Mouse (Mus musculus): Measurements from ENCODE around the gene Rer1. TPM values are rescaled to one million over a fixed set of nuclear protein-coding genes. Genes with fewer than 3 reads are reported as not detected.

Gene Rer1
- total RNA-seq, 2 experiments from 2014 or later: 43.6 to 48.6 TPM

DNA sequence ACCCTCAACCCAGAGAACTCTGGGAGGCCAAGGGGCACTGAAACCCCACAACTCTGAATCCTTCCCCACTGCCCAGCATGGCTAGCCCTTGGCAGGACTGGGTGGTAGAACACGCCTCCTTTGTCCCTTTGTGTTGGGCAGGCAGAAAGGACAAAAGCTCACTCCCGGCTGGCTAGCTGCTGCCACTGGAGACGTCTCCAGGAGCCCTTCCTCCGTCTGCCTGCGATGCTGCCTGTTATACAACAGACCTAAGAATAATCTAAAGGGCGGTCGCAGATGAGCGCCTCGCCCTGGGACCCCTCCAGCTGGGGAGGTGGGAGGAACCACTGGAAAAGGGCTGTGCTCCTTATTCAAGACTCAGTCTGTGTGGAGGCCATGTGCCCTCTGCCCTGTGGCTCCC, 46.0 kb downstream of the Rer1 start:
- ATAC-seq (replicated peaks; ENCODE audit: low FRiP score, poor library complexity, severe bottlenecking): no peak

DNA sequence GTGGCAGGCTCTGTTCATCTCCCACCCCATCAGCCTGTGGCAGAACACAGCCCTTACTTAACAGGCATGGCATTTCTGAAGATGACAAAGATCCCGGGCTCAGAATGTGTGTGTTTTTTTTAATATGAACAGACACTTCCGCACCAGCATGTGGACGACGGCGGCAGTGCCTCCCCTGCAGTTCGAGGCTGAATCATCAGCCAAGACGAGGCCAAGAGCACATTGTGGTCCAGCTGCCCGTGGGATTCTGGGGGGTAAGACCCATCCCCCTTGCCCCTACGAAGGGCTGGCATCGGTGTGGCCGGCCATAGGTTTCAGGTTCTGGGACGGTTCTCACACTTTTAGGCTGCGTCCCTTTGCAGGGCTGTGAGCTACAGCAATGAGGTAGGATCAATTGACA, 51.4 kb downstream of the Rer1 start:
- ATAC-seq (replicated peaks; ENCODE audit: low FRiP score, poor library complexity, severe bottlenecking): no peak

DNA sequence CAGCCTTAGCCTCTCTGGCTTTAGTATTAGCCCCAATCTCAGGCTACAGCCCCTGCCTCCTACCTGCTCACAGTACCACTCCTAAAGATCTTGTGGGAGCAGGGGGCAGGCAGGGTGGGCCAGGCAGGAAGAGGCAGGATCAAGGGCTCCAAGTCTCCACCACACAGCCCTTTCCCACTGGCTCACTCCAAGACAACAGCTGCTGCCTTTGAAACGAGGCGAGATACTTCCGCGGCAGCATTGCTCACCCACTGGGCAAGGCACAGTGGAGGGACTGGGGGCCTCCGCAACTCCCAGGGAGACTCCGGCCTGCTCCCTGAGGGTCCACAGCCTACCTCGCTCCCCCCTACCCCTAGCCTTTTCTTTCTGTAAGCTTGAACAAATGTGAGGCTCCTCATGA, 52.0 kb downstream of the Rer1 start:
- no peak for ATAC-seq (replicated peaks; ENCODE audit: low FRiP score, poor library complexity, severe bottlenecking)

DNA sequence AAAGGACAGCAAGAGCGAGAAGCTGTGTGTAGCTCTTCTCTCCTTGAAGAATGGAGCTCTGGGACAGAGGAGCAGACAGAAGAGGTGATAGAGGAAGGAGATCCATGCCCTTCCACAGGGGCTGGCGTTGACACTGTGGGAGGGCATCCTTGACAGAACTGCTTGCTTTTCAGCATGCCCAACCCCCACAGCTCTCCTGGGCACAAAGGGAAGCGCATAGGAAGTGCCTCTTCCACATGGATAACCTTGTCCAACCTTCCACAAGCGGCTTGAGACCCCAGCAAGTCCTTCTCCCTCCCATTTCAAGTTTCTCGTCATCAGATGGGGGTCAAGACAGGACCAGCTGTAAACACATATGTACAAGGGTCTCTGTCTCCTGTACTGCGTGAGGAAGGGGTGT, 53.1 kb downstream of the Rer1 start:
- no peak for ATAC-seq (replicated peaks; ENCODE audit: low FRiP score, poor library complexity, severe bottlenecking)

DNA sequence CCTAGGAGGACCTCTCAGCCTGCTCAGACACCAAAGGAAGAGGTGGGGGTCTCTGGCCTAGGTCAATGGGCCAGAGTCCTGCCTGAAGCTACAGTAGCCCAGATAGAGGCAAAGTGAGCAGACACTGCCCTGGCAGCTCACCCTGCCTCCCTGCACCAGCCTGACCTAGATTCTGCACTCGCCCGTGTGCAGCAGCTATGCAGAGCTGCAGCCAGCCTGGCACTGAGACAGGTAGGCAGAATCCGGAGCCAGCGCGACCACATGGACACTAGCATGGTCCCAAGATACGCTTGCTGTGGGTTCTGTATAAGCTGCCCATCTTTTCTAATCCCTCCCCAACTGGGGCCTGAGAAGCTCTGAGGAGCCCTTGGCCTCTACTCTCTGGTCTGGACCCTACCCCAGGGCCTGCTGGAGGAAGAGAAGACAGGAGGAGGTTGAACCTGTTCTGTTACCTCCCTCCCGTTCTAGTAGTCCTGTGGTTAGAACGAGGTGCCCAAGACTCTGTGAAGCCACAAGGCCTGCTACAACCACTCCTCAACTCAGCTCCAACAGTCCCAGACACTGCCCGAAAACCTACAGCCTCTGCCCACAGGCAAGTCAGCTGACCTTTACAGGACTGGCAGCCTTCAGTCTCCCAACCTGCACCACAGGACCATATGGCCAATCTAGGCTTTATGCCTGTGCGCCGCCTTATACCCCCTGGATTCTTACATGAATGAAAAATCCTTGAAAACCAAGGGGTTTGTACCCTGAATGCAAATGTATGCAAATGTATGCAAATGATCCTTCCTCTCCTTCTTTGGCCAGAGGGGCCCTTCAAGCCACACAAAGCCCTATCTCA, 61.8 kb downstream of the Rer1 start:
- ATAC-seq (replicated peaks; ENCODE audit: low FRiP score, poor library complexity, severe bottlenecking): no peak

Other genes with a start within 250 kb of the Rer1 start
- gene Ttc34, start 248.9 kb downstream of the Rer1 start, total RNA-seq (2015; ENCODE audit: low replicate concordance): not detected in 2 replicates
- not detected in 2 replicates for gene Ttc34, start 248.9 kb downstream of the Rer1 start, total RNA-seq (2017; ENCODE audit: low replicate concordance)
- gene Mmel1, start 216.8 kb downstream of the Rer1 start, total RNA-seq (2015; ENCODE audit: low replicate concordance): 5.9 and 10.1 TPM in 2 replicates
- 6.4 and 14.4 TPM in 2 replicates for gene Mmel1, start 216.8 kb downstream of the Rer1 start, total RNA-seq (2017; ENCODE audit: low replicate concordance)
- 2.5 and 13.7 TPM in 2 replicates for gene Fam213b, start 187.2 kb downstream of the Rer1 start, total RNA-seq (2015; ENCODE audit: low replicate concordance)
- gene Fam213b, start 187.2 kb downstream of the Rer1 start, total RNA-seq (2017; ENCODE audit: low replicate concordance): 6.1 and 13.0 TPM in 2 replicates
- gene Tnfrsf14, start 157.8 kb downstream of the Rer1 start, total RNA-seq (2015; ENCODE audit: low replicate concordance): 845 and 899 TPM in 2 replicates
- gene Tnfrsf14, start 157.8 kb downstream of the Rer1 start, total RNA-seq (2017; ENCODE audit: low replicate concordance): 775 and 1,097 TPM in 2 replicates
- gene Hes5, start 125.5 kb downstream of the Rer1 start, total RNA-seq (2015; ENCODE audit: low replicate concordance): not detected in 2 replicates
- gene Hes5, start 125.5 kb downstream of the Rer1 start, total RNA-seq (2017; ENCODE audit: low replicate concordance): not detected in 2 replicates
- 61.3 and 78.0 TPM in 2 replicates for gene Pank4, start 122.3 kb downstream of the Rer1 start, total RNA-seq (2015; ENCODE audit: low replicate concordance)
- 40.0 and 50.1 TPM in 2 replicates for gene Pank4, start 122.3 kb downstream of the Rer1 start, total RNA-seq (2017; ENCODE audit: low replicate concordance)
- gene Plch2, start 29.6 kb downstream of the Rer1 start, total RNA-seq (2015; ENCODE audit: low replicate concordance): not detected in 2 replicates
- gene Plch2, start 29.6 kb downstream of the Rer1 start, total RNA-seq (2017; ENCODE audit: low replicate concordance): not detected in 2 replicates
- gene Pex10, start 19.4 kb downstream of the Rer1 start, total RNA-seq (2015; ENCODE audit: low replicate concordance): 1.1 and 4.6 TPM in 2 replicates
- gene Pex10, start 19.4 kb downstream of the Rer1 start, total RNA-seq (2017; ENCODE audit: low replicate concordance): 0.91 and 4.5 TPM in 2 replicates
- 2.5 TPM in 1 of 2 replicates, not detected in the other for gene Morn1, start 195 bp upstream of the Rer1 start, total RNA-seq (2015; ENCODE audit: low replicate concordance)
- gene Morn1, start 195 bp upstream of the Rer1 start, total RNA-seq (2017; ENCODE audit: low replicate concordance): 0.08 TPM in 1 of 2 replicates, not detected in the other
- gene Ski, start 136.2 kb upstream of the Rer1 start, total RNA-seq (2015; ENCODE audit: low replicate concordance): 5.0 and 9.7 TPM in 2 replicates
- 1.7 and 2.7 TPM in 2 replicates for gene Ski, start 136.2 kb upstream of the Rer1 start, total RNA-seq (2017; ENCODE audit: low replicate concordance)
- 4.0 and 6.7 TPM in 2 replicates for gene Faap20, start 163.4 kb upstream of the Rer1 start, total RNA-seq (2015; ENCODE audit: low replicate concordance)
- 2.1 and 2.2 TPM in 2 replicates for gene Faap20, start 163.4 kb upstream of the Rer1 start, total RNA-seq (2017; ENCODE audit: low replicate concordance)

All from erythroid progenitor cell, adult 5-6 weeks (primary cell).